In genomic region chr3:109279086-109279485, GRCm38 (mm10) we compare ENCODE assay signal across 24 mouse cellular contexts.
DNase-seq lines count a peak whose midpoint lies in the region; ATAC-seq and TF ChIP-seq lines count a peak whose summit lies in the region.
"Had no signal": no experiment of that assay in that cellular context is flagged by ENCODE, and none has a peak within 500 bp of the region (broad histone marks: within the 10 kb centered on the region; RNA-seq: fewer than 3 reads in every experiment).

No protein-coding gene starts in this region.

- no peak overlapping the region for H3K4me3 ChIP-seq in heart, embryonic 12.5 days
- H3K4me3 ChIP-seq in heart, embryonic 13.5 days = no peak overlapping the region
- no peak overlapping the region for H3K4me3 ChIP-seq in midbrain, postnatal 0 days (ENCODE audit: low read depth, low read length)
- H3K4me3 ChIP-seq: embryonic facial prominence, embryonic 12.5 days; forebrain, embryonic 12.5 days; hindbrain, embryonic 15.5 days; layer of hippocampus, adult 2 months; liver, embryonic 13.5 days; midbrain, embryonic 12.5 days had no signal

- H3K4me1 ChIP-seq in heart, embryonic 12.5 days (replicated peaks) = no peaks in the 10 kb centered on the region
- H3K4me1 ChIP-seq in heart, embryonic 13.5 days = peaks cover 6% of the 10 kb centered on the region
- no peaks in the 10 kb centered on the region for H3K4me1 ChIP-seq in midbrain, postnatal 0 days (ENCODE audit: insufficient read depth, low read length)
- H3K4me1 ChIP-seq: embryonic facial prominence, embryonic 12.5 days; forebrain, embryonic 12.5 days; hindbrain, embryonic 15.5 days; liver, embryonic 13.5 days; midbrain, embryonic 12.5 days had no signal

- ATAC-seq in heart, embryonic 12.5 days (ENCODE audit: insufficient number of reproducible peaks, low FRiP score) = no peak
- no peak for ATAC-seq in heart, embryonic 13.5 days (ENCODE audit: extremely low read depth, insufficient number of reproducible peaks, low FRiP score, low TSS enrichment)
- ATAC-seq in midbrain, postnatal 0 days (ENCODE audit: low FRiP score) = no peak
- no peak for ATAC-seq in megakaryocyte, adult 5-6 weeks (ENCODE audit: poor library complexity, severe bottlenecking)
- ATAC-seq: lung, postnatal 0 days had no signal

- DNase-seq in heart, adult 18-20 months = peak; percentile 43 to 59
- peak; percentile 74 for DNase-seq in 3T3-L1 (ENCODE audit: low read depth, low spot score)
- DNase-seq in heart, postnatal 4 days = peak; percentile 33
- no peak for DNase-seq in layer of hippocampus, adult 9-11 months
- no peak for DNase-seq in midbrain, postnatal 0 days (ENCODE audit: low spot score)
- DNase-seq: adrenal gland, postnatal 10 days; cerebellum, adult 18-20 months; cerebellum, postnatal 14 days; gastrocnemius, postnatal 36 days; kidney, adult 8-10 months; kidney, postnatal 14 days; layer of hippocampus, postnatal 36 days; liver, embryonic 13.5 days; right cerebral cortex, postnatal 14 days; spleen, adult 18-20 months had no signal

- H3K27ac ChIP-seq in heart, embryonic 12.5 days (ENCODE audit: poor library complexity, severe bottlenecking) = no peak overlapping the region
- H3K27ac ChIP-seq in heart, embryonic 13.5 days (replicated peaks) = peak overlapping the region; percentile 44; the same call in 1 of the 2 replicates
- no peak overlapping the region for H3K27ac ChIP-seq in midbrain, postnatal 0 days (ENCODE audit: low read depth, low read length)
- H3K27ac ChIP-seq: embryonic facial prominence, embryonic 12.5 days; forebrain, embryonic 12.5 days; hindbrain, embryonic 15.5 days; layer of hippocampus, adult 2 months; liver, embryonic 13.5 days; midbrain, embryonic 12.5 days had no signal

- no peak for TF ChIP-seq CTCF in midbrain, postnatal 0 days (IDR thresholded peaks at IDR 0.05)

- no peak overlapping the region for H3K9ac ChIP-seq in heart, embryonic 12.5 days
- H3K9ac ChIP-seq in heart, embryonic 13.5 days = no peak overlapping the region
- no peak overlapping the region for H3K9ac ChIP-seq in midbrain, postnatal 0 days (replicated peaks; ENCODE audit: low read length, poor library complexity, severe bottlenecking)
- H3K9ac ChIP-seq: embryonic facial prominence, embryonic 12.5 days; forebrain, embryonic 12.5 days; hindbrain, embryonic 15.5 days; liver, embryonic 13.5 days; midbrain, embryonic 12.5 days had no signal

- H3K4me2 ChIP-seq in heart, embryonic 12.5 days = no peak overlapping the region
- no peak overlapping the region for H3K4me2 ChIP-seq in heart, embryonic 13.5 days
- H3K4me2 ChIP-seq in midbrain, postnatal 0 days (ENCODE audit: low read depth, low read length, poor library complexity, severe bottlenecking) = no peak overlapping the region
- H3K4me2 ChIP-seq: embryonic facial prominence, embryonic 12.5 days; forebrain, embryonic 12.5 days; hindbrain, embryonic 15.5 days; liver, embryonic 13.5 days; midbrain, embryonic 12.5 days had no signal

- 29% methylated on average over 1 of the region's 1 CpGs for WGBS in heart, embryonic 12.5 days
- 26% methylated on average over 1 of the region's 1 CpGs for WGBS in heart, embryonic 13.5 days
- 54% methylated on average over 1 of the region's 1 CpGs for WGBS in midbrain, postnatal 0 days

- no peaks in the 10 kb centered on the region for H3K36me3 ChIP-seq in heart, embryonic 12.5 days
- H3K36me3 ChIP-seq in heart, embryonic 13.5 days = no peaks in the 10 kb centered on the region
- H3K36me3 ChIP-seq in midbrain, postnatal 0 days (ENCODE audit: insufficient read depth, low read length) = no peaks in the 10 kb centered on the region
- H3K36me3 ChIP-seq: embryonic facial prominence, embryonic 12.5 days; forebrain, embryonic 12.5 days; hindbrain, embryonic 15.5 days; liver, embryonic 13.5 days; midbrain, embryonic 12.5 days had no signal

- H3K27me3 ChIP-seq in heart, embryonic 12.5 days (replicated peaks) = no peaks in the 10 kb centered on the region
- no peaks in the 10 kb centered on the region for H3K27me3 ChIP-seq in heart, embryonic 13.5 days (replicated peaks)
- no peaks in the 10 kb centered on the region for H3K27me3 ChIP-seq in midbrain, postnatal 0 days (ENCODE audit: insufficient read depth, low read length)
- H3K27me3 ChIP-seq: embryonic facial prominence, embryonic 12.5 days; forebrain, embryonic 12.5 days; hindbrain, embryonic 15.5 days; liver, embryonic 13.5 days; midbrain, embryonic 12.5 days had no signal

- no peaks in the 10 kb centered on the region for H3K9me3 ChIP-seq in heart, embryonic 12.5 days (replicated peaks)
- 0 out of 2 replicates have a peak, but pooled peaks cover under 1% of the 10 kb centered on the region for H3K9me3 ChIP-seq in heart, embryonic 13.5 days
- no peaks in the 10 kb centered on the region for H3K9me3 ChIP-seq in midbrain, postnatal 0 days (ENCODE audit: low read length)
- H3K9me3 ChIP-seq: embryonic facial prominence, embryonic 12.5 days; forebrain, embryonic 12.5 days; hindbrain, embryonic 15.5 days; liver, embryonic 13.5 days; midbrain, embryonic 12.5 days had no signal

Comparison
In these comparisons a context has a peak if more than half of its experiments do, and no peak if none do; other contexts are left out.
1. DNase-seq: peak in heart, adult 18-20 months (2 of 2), 3T3-L1 (single experiment) and heart, postnatal 4 days (single experiment); none in layer of hippocampus, adult 9-11 months (single experiment) and midbrain, postnatal 0 days (single experiment).